Mouse (Mus musculus): Measurements from ENCODE around the gene Incenp. TPM values are rescaled to one million over a fixed set of nuclear protein-coding genes. Genes with fewer than 3 reads are reported as not detected.
A peak's percentile ranks its signal among the peaks of the same experiment; 100 is the strongest.

Gene Incenp
- polyA plus RNA-seq, 1 experiment, result 23.1 TPM

DNA sequence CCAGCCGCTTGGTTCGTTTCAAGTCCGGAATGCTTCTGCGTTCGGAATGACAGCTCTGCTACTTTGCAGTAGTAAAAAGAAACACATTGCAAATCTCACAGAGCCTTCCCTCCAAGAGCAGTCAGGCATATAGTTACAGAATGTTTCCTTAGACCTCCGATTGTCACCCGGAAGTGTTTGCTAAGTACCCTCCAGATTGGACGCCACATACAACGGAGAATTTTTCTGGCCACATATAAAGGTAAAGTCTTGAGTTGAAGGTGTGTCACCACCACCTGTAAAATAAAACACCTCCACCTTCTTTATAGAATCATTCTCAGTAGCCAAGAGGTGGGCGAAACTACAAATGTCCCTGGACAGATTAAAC lies 412 bp upstream of the Incenp start:
- Histone ChIP-seq H3K4me1 (ENCODE audit: control insufficient read depth, insufficient read depth, low read length) (peaks cover 5% of the 10 kb centered on the region), H3K36me3 (ENCODE audit: control insufficient read depth, insufficient read depth, low read length) (no peaks in the 10 kb centered on the region), H3K4me3 (ENCODE audit: control insufficient read depth, low read depth, low read length) (peak overlapping the region; percentile 98), H3K27me3 (ENCODE audit: control insufficient read depth, insufficient read depth, low read length) (no peaks in the 10 kb centered on the region), H3K27ac (ENCODE audit: control insufficient read depth, insufficient read depth, low read depth, low read length) (peak overlapping the region; percentile 96)
- TF ChIP-seq POLR2A (IDR thresholded peaks at IDR 0.05; ENCODE audit: control insufficient read depth, low read depth, low read length) (no peak), CTCF (IDR thresholded peaks at IDR 0.05; ENCODE audit: control insufficient read depth, insufficient read depth, insufficient replicate concordance, low read depth, low read length) (no peak)

GRCm38 (mm10) chr19:9898339-9899066 lies 848 bp downstream of the Incenp start:
- H3K27ac ChIP-seq (ENCODE audit: control insufficient read depth, insufficient read depth, low read depth, low read length), result peak overlapping the region; percentile 77; the same call in 1 of the 2 replicates
- peaks cover 4% of the 10 kb centered on the region for H3K36me3 ChIP-seq (ENCODE audit: control insufficient read depth, insufficient read depth, low read length)
- H3K27me3 ChIP-seq (ENCODE audit: control insufficient read depth, insufficient read depth, low read length), result no peaks in the 10 kb centered on the region
- TF ChIP-seq CTCF (IDR thresholded peaks at IDR 0.05; ENCODE audit: control insufficient read depth, insufficient read depth, insufficient replicate concordance, low read depth, low read length), result no peak
- TF ChIP-seq POLR2A (IDR thresholded peaks at IDR 0.05; ENCODE audit: control insufficient read depth, low read depth, low read length), result no peak
- H3K4me3 ChIP-seq (ENCODE audit: control insufficient read depth, low read depth, low read length), result peak overlapping the region; percentile 98
- H3K4me1 ChIP-seq (ENCODE audit: control insufficient read depth, insufficient read depth, low read length), result peaks cover 5% of the 10 kb centered on the region

DNA sequence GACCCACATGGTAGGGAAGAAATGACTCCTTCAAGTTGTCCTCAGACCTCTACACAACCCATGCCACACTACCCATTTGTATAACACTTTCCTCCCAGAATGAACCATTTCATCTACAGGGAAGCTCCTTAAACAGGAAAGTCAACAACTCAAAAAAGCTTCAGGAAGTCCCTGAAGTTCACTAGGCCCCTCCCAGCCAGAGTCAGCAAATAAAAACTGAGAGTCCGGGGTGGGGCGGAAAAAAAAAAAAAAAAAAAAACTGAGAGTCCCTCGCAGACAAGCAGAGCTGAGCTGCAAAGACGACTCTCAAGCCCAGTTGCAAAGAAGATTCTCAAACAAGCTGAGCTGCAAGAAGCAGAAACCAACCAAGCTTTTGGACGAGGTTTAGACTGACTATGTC lies 3.3 kb downstream of the Incenp start:
- Histone ChIP-seq H3K4me3 (ENCODE audit: control insufficient read depth, low read depth, low read length) (no peak overlapping the region), H3K27me3 (ENCODE audit: control insufficient read depth, insufficient read depth, low read length) (no peaks in the 10 kb centered on the region), H3K4me1 (ENCODE audit: control insufficient read depth, insufficient read depth, low read length) (peaks cover 5% of the 10 kb centered on the region), H3K36me3 (ENCODE audit: control insufficient read depth, insufficient read depth, low read length) (peaks cover 6% of the 10 kb centered on the region), H3K27ac (ENCODE audit: control insufficient read depth, insufficient read depth, low read depth, low read length) (no peak overlapping the region)
- no peak for TF ChIP-seq POLR2A (IDR thresholded peaks at IDR 0.05; ENCODE audit: control insufficient read depth, low read depth, low read length)
- TF ChIP-seq CTCF (IDR thresholded peaks at IDR 0.05; ENCODE audit: control insufficient read depth, insufficient read depth, insufficient replicate concordance, low read depth, low read length), result no peak

GRCm38 (mm10) chr19:9886771-9887170 lies 12.6 kb downstream of the Incenp start:
- Histone ChIP-seq H3K27ac (ENCODE audit: control insufficient read depth, insufficient read depth, low read depth, low read length) (no peak overlapping the region), H3K4me3 (ENCODE audit: control insufficient read depth, low read depth, low read length) (no peak overlapping the region), H3K36me3 (ENCODE audit: control insufficient read depth, insufficient read depth, low read length) (peaks cover 4% of the 10 kb centered on the region), H3K4me1 (ENCODE audit: control insufficient read depth, insufficient read depth, low read length) (no peaks in the 10 kb centered on the region), H3K27me3 (ENCODE audit: control insufficient read depth, insufficient read depth, low read length) (no peaks in the 10 kb centered on the region)
- TF ChIP-seq CTCF (IDR thresholded peaks at IDR 0.05; ENCODE audit: control insufficient read depth, insufficient read depth, insufficient replicate concordance, low read depth, low read length) (no peak), POLR2A (IDR thresholded peaks at IDR 0.05; ENCODE audit: control insufficient read depth, low read depth, low read length) (no peak)

DNA sequence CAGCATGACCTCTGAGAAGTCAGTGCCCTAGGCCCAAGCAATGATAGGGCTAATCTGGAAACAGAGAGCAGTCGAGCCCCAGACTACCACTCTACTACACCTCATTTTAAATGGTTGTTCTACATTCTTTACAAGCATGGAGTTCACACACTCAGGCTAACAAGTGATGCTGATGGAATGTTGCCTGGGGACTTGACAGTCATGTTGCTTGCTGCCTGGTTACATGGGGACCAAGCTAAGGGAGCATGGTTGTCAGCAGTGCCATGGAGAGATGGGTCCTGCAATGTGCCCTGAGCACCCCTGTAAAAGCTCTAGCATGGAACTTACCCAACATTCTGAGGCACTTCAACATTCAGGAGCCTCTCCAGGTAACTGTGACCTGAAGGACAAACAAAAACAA lies 13.0 kb downstream of the Incenp start:
- Histone ChIP-seq H3K27me3 (ENCODE audit: control insufficient read depth, insufficient read depth, low read length) (no peaks in the 10 kb centered on the region), H3K27ac (ENCODE audit: control insufficient read depth, insufficient read depth, low read depth, low read length) (no peak overlapping the region), H3K4me3 (ENCODE audit: control insufficient read depth, low read depth, low read length) (no peak overlapping the region), H3K4me1 (ENCODE audit: control insufficient read depth, insufficient read depth, low read length) (no peaks in the 10 kb centered on the region), H3K36me3 (ENCODE audit: control insufficient read depth, insufficient read depth, low read length) (peaks cover 4% of the 10 kb centered on the region)
- TF ChIP-seq CTCF (IDR thresholded peaks at IDR 0.05; ENCODE audit: control insufficient read depth, insufficient read depth, insufficient replicate concordance, low read depth, low read length) (no peak), POLR2A (IDR thresholded peaks at IDR 0.05; ENCODE audit: control insufficient read depth, low read depth, low read length) (no peak)

DNA sequence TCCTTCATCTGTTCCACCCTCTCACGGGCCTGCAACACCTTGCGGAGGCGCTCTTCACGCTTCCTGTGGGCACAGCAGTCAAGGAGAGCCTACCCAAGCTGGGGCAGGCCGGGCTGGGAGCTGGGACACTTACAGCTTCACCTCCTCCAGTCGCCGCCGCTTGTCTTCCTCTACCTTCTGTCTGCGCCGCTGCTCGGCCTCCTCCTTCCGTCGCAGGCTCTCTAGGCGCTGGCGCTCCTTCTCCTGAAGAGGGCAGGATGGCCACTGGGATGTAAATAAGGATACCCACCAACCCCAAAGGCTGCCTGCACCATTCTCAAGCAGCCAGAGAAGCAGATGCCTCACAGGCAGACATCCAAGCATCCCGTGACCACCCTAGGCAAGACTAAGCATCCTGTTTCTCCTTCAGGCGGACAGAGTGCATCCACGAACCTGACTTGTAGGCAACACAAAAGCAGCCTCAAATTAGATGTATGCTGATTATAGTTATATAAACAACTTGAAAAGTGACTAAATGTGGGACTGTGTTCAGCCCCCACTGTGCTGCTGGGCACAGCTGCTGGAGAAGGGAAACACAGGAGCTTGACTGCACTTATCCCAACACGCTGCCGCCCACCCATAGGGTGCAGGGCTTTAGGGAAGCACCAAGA lies 21.0 kb downstream of the Incenp start:
- no peak overlapping the region for H3K27ac ChIP-seq (ENCODE audit: control insufficient read depth, insufficient read depth, low read depth, low read length)
- no peak overlapping the region for H3K4me3 ChIP-seq (ENCODE audit: control insufficient read depth, low read depth, low read length)
- TF ChIP-seq POLR2A (IDR thresholded peaks at IDR 0.05; ENCODE audit: control insufficient read depth, low read depth, low read length) (no peak), CTCF (IDR thresholded peaks at IDR 0.05; ENCODE audit: control insufficient read depth, insufficient read depth, insufficient replicate concordance, low read depth, low read length) (no peak)
- peaks cover 4% of the 10 kb centered on the region for H3K36me3 ChIP-seq (ENCODE audit: control insufficient read depth, insufficient read depth, low read length)
- H3K27me3 ChIP-seq (ENCODE audit: control insufficient read depth, insufficient read depth, low read length), result no peaks in the 10 kb centered on the region
- no peaks in the 10 kb centered on the region for H3K4me1 ChIP-seq (ENCODE audit: control insufficient read depth, insufficient read depth, low read length)

DNA sequence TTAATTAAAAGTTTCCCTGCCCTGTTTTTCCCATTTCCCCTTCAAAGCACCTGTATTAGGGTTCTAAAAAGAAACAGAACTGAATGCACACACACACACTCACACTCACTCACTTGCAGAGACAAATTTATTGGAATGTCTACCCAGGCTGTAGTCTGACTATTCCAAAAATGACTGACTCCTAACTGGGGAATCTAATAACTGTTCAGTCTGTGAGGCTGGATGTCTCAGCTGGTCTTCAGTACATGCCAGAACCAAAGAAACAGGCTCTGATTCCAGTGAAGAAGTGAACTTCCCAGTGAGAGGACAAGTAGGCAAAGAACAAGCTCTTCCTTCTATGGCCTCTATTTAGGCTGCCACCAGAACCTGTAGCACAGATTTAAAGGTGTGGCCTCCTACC lies 33.9 kb downstream of the Incenp start:
- H3K27ac ChIP-seq (ENCODE audit: control insufficient read depth, insufficient read depth, low read depth, low read length), result no peak overlapping the region
- H3K27me3 ChIP-seq (ENCODE audit: control insufficient read depth, insufficient read depth, low read length), result no peaks in the 10 kb centered on the region
- H3K36me3 ChIP-seq (ENCODE audit: control insufficient read depth, insufficient read depth, low read length), result no peaks in the 10 kb centered on the region
- H3K4me1 ChIP-seq (ENCODE audit: control insufficient read depth, insufficient read depth, low read length), result no peaks in the 10 kb centered on the region
- no peak for TF ChIP-seq POLR2A (IDR thresholded peaks at IDR 0.05; ENCODE audit: control insufficient read depth, low read depth, low read length)
- no peak overlapping the region for H3K4me3 ChIP-seq (ENCODE audit: control insufficient read depth, low read depth, low read length)
